8 mouse cellular contexts compared by ENCODE assay signal in genomic region chr14:121879266-121879840, GRCm38 (mm10). TPM values are rescaled to one million over a fixed set of nuclear protein-coding genes. Genes with fewer than 3 reads are reported as not detected.
DNase-seq lines count a peak whose midpoint lies in the region; ATAC-seq lines count a peak whose summit lies in the region.

No protein-coding gene starts in this region.

- H3K9ac ChIP-seq in limb, embryonic 11.5 days (ENCODE audit: low read length): peak overlapping the region; percentile 87

- H3K27me3 ChIP-seq in limb, embryonic 11.5 days (ENCODE audit: control insufficient read depth, insufficient read depth, low read length): no peaks in the 10 kb centered on the region

- H3K4me1 ChIP-seq in limb, embryonic 11.5 days (ENCODE audit: control insufficient read depth, insufficient read depth, low read length): peaks cover 6% of the 10 kb centered on the region

- H3K4me3 ChIP-seq in limb, embryonic 11.5 days (ENCODE audit: low read depth, low read length): peak overlapping the region; percentile 98

- peak; percentile 35 to 70 for DNase-seq in left cerebral cortex, postnatal 14 days (ENCODE audit: low spot score in 2 of 2)
- no peak for DNase-seq in left cerebral cortex, postnatal 4 days
- DNase-seq in heart, postnatal 10 days: peak; percentile 20 to 22
- DNase-seq in limb, embryonic 11.5 days (ENCODE audit: low spot score): no peak
- DNase-seq in naive thymus-derived CD4-positive, alpha-beta T cell, adult 2 months (ENCODE audit: low read depth): peak; percentile 89
- DNase-seq in adrenal gland, adult 8-10 months: no peak

- intact Hi-C loops in left cerebral cortex, postnatal 14 days (cut with DNase I): no loop called here
- intact Hi-C loops in left cerebral cortex, postnatal 4 days (cut with DNase I): no loop called here
- intact Hi-C loops in heart, postnatal 10 days (cut with DNase I): no loop called here

- no peaks in the 10 kb centered on the region for H3K9me3 ChIP-seq in limb, embryonic 11.5 days (ENCODE audit: control insufficient read depth, low read length)

- peak overlapping the region; percentile 90 for H3K4me2 ChIP-seq in limb, embryonic 11.5 days (ENCODE audit: low read depth, severe bottlenecking)

- H3K36me3 ChIP-seq in limb, embryonic 11.5 days (ENCODE audit: control insufficient read depth, insufficient read depth, low read length): no peaks in the 10 kb centered on the region

- WGBS in limb, embryonic 11.5 days: 20% methylated on average over 16 of the region's 16 CpGs

- no peak overlapping the region for H3K27ac ChIP-seq in limb, embryonic 11.5 days (replicated peaks; ENCODE audit: low read depth, low read length)

- peak; percentile 19 for ATAC-seq in activated CD4-positive, CD25-positive, alpha-beta regulatory T cell, adult 4 months
- no peak for ATAC-seq in limb, embryonic 11.5 days (ENCODE audit: insufficient number of reproducible peaks, low FRiP score, low TSS enrichment, low read depth)
- no peak for ATAC-seq in granulocyte monocyte progenitor cell, adult 5-6 weeks (replicated peaks; ENCODE audit: poor library complexity, severe bottlenecking)

RNA-seq across cellular contexts. Expression of gene Ubac2, which starts 0.9 kb away (rescaled TPM):
- 10 to 100 TPM; 33.5 to 34.0 TPM for total RNA-seq in left cerebral cortex, postnatal 14 days (2021)
- 10 to 100 TPM; 24.2 to 25.3 TPM for total RNA-seq in left cerebral cortex, postnatal 4 days (2021)
- polyA plus RNA-seq in activated CD4-positive, CD25-positive, alpha-beta regulatory T cell, adult 4 months (2017; shearing (Covaris generic)): 10 to 100 TPM; 62.5 to 75.1 TPM
- 10 to 100 TPM; 23.8 to 24.4 TPM for total RNA-seq in heart, postnatal 10 days (2021)
- polyA plus RNA-seq in limb, embryonic 11.5 days (2014; fragmentation: Nextera tagmentation; extraction: Ambion mirVana): 71.2 and 75.4 TPM in 2 replicates
- 23.6 and 30.1 TPM in 2 replicates for total RNA-seq in granulocyte monocyte progenitor cell, adult 5-6 weeks (2014; fragmentation: Nextera tagmentation)
- total RNA-seq in granulocyte monocyte progenitor cell, adult 5-6 weeks (2017): 28.3 and 34.1 TPM in 2 replicates
- total RNA-seq in adrenal gland, adult 8-10 months (2022): 10 to 100 TPM; 32.8 to 43.5 (median 39.2) TPM

RNA-seq across cellular contexts. Expression of gene Gpr18, which starts 36.2 kb away (rescaled TPM):
- total RNA-seq in left cerebral cortex, postnatal 14 days (2021): not detected
- not detected for total RNA-seq in left cerebral cortex, postnatal 4 days (2021)
- 10 to 100 TPM; 83.8 to 86.0 TPM for polyA plus RNA-seq in activated CD4-positive, CD25-positive, alpha-beta regulatory T cell, adult 4 months (2017; shearing (Covaris generic))
- total RNA-seq in heart, postnatal 10 days (2021): under 1 TPM; 0.27 to 0.45 TPM
- 0.09 and 0.21 TPM in 2 replicates for polyA plus RNA-seq in limb, embryonic 11.5 days (2014; fragmentation: Nextera tagmentation; extraction: Ambion mirVana)
- total RNA-seq in granulocyte monocyte progenitor cell, adult 5-6 weeks (2014; fragmentation: Nextera tagmentation): 0.60 and 3.1 TPM in 2 replicates
- 0.43 TPM in 1 of 2 replicates, not detected in the other for total RNA-seq in granulocyte monocyte progenitor cell, adult 5-6 weeks (2017)
- under 1 TPM; 0.22 to 0.52 (median 0.45) TPM for total RNA-seq in adrenal gland, adult 8-10 months (2022)

Comparison
In these comparisons a context has a peak if more than half of its experiments do, and no peak if none do; other contexts are left out.
1. DNase-seq: peak in left cerebral cortex, postnatal 14 days (2 of 2), heart, postnatal 10 days (2 of 2) and naive thymus-derived CD4-positive, alpha-beta T cell, adult 2 months (single experiment); none in left cerebral cortex, postnatal 4 days (single experiment), limb, embryonic 11.5 days (single experiment) and adrenal gland, adult 8-10 months (single experiment).